Mouse (Mus musculus): ENCODE data around the gene Phactr2.

Phactr2 gene

DNA sequence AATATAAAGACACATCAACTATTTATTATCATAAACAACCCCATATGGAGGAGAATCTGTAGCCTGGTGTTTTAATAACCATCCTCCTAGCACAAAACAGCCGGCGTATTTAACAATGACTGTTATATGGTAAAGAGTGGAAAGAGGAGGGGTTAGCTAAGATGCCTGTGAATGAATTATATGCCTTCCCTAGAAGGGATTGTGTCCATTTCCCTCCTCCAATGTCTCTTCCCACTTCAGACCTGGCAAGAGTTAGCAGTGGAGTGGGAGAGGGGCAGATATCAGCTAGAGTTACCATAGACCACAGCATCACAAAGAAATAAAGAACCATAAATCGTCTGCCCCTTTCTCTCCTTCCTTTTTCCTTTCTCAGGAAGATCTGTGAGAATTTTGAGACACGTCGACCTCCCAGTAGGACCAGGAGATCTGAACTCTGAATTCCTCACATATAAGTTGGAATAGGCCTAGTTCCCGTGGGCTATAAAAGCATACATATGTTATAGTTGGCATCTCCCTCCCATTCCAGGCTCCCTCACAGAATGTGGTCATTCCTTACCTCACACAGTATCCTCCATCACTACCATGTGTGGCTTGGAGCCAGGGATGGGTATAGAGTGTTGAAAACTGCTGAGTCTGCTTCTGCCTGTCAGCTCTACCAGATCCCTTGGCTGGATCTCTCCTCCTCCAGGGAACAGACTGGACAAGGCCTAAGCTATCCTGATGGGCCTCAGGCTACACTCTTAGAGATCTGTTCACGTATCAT, 25.7 kb downstream of the Phactr2 start:
- no peak for DNase-seq (ENCODE audit: low read depth, low spot score)

DNA sequence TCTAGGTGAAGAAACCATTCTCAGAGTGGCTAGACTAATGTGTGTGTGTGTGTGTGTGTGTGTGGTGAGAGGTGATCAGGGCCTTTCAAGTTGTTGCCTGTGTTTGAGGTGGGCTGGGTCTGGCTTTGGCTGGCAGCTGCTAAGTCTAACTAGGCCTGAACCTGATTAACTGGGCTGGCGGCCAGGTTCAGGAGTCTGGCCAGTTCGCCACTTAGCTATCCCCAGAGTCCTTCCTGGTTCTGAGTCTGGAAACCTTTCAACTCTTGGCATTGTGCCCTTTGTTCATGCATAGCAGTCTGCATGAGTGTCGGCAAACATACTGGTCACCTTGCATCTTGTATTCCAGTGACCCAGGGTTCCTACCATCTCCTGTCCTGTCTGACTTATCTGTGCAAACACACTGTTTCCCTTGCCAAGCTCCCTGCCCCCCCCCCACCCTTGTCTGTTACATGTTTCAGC, 27.4 kb downstream of the Phactr2 start:
- no peak for DNase-seq (ENCODE audit: low read depth, low spot score)

DNA sequence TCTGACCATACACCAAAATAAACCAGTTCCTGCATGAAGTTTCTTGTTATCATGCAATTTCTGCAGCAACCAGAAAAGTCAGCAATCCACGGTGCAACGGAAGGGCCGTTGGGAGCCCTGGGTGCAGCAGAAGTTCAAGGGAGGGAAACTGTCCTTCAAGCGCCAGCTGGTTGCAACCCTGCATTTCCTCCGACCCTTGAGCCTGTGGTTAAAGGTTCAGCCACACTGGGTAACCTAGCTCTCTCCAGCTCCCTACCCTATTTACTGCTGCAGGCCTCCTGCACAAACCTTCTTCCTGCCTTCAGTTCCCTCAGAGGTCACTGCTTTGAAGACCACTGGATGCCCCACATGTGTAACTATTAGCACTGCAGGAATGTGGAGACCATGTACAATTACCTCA, 30.0 kb downstream of the Phactr2 start:
- DNase-seq (ENCODE audit: low read depth, low spot score): no peak

DNA sequence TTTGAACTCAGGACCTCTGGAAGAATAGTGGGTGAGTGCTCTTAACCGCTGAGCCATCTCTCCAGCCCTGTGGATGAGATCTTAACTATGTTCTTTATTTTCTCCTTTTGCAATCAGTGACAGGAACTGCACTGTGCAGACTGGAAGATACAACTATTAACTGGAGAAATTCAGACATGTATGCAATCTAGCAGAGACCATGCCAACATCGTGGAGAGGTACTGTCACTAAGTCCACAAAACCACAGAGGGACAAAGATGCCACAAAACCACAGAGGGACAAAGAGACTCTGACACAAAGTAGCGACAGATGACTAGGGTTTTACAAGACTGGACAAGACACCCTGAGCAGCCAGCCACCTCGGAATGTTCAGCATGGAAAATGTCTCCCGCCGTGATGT, 30.6 kb downstream of the Phactr2 start:
- no peak for DNase-seq (ENCODE audit: low read depth, low spot score)

DNA sequence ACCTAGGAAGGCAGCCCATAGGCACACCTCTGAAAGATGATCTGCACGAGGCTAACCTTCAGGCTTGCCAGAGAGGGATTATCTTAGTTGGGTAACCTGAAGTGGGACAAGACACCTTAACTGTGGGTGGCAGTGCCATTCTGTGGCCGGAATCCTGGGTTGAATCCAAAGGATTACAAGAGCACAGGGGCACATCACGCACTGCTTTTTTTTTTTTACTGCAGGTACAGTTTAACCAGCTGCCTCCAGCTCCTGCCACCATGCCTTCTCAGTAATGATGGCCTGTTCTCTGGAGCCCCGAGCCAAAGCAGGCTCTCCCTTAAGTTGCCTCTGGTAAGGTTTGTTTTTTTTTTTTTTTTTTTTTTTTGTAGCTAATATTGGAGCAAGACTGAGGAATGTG, 33.9 kb downstream of the Phactr2 start:
- DNase-seq (ENCODE audit: low read depth, low spot score): no peak

DNA sequence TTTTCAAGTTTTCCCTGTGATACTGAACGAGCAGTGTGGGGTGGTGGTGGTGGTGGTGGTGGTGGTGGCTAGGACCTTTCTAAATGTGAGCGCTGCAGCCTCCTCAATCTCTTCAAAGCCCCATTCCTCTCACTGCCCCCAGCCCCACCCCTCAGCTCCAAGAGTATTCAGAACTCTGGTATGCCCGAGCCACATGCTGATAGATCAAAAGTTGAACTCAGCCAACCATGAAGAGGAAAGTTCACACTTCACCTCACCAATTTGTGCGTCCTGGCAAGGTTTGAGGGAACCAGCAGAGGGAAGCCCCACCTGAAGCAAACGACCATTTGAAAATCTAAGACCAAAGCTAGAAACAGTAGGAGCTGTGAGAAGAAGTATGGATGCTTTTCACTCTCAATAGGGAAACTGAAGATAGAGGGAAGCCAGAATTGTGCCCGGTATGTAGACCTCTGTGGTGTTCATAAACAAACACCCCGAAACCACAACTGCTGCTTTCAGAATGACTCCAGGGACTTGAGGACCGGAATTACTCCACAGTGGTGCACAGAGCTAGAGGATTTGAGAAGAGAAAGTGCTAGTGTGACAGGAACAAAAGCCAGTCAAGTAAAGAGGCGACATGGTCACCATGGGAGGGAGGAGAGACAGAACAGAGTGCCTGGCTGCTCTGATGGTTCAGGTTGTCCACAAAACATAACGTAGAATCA, 35.9 kb downstream of the Phactr2 start:
- no peak for DNase-seq (ENCODE audit: low read depth, low spot score)

DNA sequence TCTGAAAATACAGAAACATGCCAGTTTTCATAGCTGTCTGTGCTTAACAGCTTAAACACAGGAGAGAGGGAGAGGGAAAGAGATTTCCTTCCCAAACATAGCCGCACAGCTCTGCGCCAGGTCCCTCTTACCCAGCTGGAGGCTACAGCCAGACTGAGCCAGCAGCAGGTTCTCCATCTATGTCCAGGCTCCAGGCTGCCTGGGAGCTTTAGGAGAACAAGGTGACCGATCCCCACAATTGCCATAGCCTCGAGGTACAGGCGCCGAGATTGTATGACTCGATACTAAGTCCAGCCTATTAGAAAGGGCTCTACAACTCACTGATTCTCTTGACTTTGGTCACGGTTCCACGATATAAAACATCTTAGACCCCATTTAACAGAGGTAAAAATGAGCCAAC, 37.2 kb downstream of the Phactr2 start:
- no peak for DNase-seq (ENCODE audit: low read depth, low spot score)

DNA sequence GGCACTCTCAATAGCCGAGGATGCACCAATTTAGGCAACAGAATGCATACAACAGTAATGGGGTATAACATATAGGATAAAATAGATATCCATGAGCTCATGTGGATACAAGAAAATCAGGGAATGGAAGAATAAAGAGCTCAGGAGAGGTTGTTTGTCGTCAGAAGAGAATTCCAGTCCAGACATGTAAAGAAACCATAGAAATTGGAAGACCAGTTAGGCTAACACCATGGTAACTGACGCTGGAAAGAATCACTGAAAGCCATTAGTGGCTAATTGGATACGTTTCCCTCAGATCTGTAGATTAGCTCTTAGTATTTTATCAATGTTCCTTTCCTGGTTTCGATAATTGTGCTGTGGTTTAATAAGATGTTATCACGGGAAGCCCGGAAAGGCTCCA, 41.2 kb downstream of the Phactr2 start:
- DNase-seq (ENCODE audit: low read depth, low spot score): no peak

DNA sequence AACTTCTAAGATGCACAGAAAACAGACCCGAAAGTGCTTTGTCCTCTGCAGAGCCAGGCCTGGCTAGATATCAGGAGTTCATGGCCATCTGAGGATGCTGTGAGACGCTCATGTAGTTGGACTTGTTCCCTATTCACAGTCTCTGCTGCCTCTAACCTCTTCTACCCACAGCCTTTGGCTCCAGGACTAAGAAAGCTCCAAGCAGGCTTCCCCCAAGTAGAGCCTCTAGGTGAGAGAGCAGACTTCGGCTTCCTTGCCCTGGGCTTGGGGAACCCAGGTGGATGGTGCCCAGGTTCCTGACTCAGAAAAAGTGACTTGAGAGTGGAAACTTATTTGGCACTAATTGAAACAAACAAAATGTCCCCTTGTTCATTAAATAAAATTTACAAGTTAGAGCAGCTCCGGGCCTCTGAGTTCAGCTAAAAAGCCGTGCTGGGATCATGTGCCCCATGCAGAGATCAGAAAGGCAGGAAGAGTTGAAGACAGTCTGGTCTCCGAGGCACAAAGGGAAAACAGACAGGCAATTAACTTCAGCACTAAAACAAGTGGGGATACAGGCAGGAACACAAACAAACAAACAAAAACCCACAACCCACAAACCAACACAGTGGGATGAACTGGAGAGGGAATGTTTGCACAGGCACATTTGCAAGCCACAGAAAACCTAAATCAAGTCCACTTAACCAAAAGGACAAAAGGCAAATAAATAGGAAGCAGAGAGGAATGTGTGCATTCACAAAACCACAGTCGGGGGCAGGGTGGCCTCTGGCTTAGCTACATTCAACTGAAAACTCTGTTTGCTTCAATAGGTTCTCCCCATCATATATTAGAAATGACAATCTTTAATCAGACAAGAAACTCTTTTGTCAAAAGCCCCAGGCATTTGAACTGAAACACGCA, 42.3 kb downstream of the Phactr2 start:
- no peak for DNase-seq (ENCODE audit: low read depth, low spot score)

DNA sequence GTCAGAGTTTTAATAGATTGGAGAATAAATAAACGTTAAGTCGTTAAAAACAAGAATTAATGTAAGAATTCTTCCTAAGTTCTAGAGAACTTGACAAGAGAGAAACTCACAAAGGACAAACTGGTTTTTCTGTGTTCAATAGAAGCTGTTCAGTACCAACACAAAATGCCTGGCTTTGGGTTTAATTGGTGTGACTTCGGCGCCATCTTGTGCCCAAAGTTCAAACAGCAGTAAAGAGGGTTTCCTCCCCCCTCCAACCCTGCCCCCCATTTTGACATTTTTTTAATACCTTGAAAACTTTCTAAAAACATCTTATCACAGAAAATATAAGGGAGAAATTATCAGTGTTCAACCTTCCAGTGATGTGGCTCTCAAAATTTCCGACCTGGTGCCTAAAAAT, 44.4 kb downstream of the Phactr2 start:
- DNase-seq (ENCODE audit: low read depth, low spot score): peak; percentile 51

DNA sequence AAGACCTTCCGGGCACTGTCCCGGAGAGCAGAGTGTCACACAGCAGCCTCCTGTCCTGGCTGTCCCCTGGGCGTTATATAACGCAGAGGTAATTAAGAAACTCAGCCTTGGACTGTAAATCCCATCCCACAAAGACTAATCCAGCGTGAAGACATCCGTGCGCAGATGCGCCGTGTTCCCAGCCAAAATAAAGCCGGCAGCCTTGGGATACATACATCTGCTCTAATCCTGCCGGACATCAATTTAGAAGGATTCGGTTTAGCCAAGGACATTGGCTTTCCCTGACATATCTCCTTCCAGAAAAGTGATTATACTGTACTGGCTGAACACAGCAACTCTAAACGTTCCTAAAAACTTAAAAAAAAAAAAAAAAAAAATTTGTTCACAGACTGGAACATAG, 45.0 kb downstream of the Phactr2 start:
- no peak for DNase-seq (ENCODE audit: low read depth, low spot score)

DNA sequence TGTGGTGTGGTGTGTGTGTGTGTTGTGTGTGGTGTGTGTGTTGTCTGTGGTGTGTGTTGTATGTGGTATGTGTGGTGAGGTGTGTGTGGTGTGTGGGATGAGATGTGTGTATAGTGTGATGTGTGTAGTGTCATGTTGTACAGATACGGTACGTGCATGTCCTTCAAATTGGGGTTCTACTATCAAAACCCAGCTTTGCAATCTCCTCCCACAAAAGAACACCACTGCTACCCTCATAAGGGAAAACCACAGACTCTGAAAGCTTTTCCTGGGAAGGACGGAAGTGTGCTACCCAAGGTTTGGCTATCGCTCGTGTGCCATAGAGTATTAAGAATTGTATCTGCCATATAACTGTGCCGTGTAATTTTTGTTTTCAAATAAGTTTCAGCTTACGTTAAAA, 45.7 kb downstream of the Phactr2 start:
- no peak for DNase-seq (ENCODE audit: low read depth, low spot score)

DNA sequence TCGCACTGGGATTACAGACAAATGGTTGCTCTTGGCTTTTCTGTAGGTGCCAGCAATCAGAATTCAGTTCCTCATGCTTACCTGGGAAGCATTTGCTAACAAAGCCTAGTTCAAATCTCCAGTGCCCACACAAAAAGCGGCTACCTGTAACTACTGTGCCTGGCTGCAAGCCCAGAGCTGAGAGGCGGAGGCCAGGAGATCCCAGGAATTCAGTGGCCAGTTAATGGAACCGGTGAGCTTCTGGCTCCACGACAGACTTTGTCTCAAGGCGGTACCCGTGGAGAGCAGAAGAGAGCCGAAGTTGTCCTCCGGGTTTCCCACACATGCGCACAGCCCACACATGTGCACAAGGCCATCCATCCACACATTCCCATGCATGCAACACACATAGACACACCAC, 46.6 kb downstream of the Phactr2 start:
- no peak for DNase-seq (ENCODE audit: low read depth, low spot score)

DNA sequence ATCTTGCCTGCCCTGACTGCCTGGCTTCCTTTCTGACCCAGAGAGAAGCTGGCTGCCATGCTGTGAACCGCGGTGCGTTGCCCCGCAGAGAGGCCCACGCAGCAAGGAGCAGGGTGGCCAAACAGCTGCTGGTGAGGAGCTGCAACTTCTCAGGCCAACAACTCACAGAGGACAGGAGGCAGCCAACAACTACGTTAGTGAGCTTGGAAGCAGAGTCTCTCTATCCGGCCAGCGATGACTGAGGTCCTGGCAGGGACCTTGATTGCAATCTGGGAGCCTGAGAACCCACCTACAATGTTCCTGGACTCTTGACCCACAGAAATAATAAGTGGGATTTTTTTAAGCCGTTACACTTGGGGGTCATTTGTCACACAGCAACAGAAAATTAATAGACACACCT, 49.0 kb downstream of the Phactr2 start:
- DNase-seq (ENCODE audit: low read depth, low spot score): no peak

DNA sequence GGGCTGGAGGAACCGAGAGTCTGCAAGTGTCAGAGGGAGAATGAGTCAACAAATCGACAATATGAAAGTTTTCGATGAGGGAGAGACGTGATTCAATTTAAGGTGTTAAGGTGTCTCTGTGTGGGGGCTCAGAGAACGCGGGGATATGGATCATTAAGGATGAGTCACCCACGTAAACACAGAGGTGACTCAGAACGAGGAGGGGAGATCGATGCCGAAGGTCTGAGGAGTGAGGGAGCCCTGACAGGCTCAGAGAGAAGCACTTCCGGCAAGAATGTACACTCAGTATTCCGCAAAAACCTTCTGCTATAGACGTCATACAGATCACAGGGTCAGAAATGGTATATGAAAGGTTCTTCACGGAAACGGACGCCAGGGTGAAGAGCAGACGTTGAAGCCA, 49.7 kb downstream of the Phactr2 start:
- DNase-seq (ENCODE audit: low read depth, low spot score): no peak

DNA sequence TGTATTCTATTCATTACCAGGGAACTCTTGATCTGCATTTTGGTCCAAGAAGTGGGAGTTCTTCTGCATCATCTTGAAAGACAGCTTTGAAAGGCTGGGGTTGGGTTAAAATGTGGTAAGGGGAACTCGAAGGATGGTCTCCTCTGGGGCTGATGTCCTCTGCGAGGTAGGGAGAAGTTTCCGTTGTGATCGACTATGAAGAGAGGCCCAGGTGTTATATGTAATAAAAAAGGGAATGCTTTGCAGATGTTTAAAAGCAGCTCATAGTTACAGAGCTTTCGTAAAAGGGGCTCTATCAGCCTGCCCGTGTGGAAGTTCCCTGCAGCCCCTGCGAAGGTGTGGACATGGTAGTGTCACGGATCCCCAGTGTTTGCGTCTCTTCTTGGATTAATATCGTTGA, 50.2 kb downstream of the Phactr2 start:
- no peak for DNase-seq (ENCODE audit: low read depth, low spot score)

DNA sequence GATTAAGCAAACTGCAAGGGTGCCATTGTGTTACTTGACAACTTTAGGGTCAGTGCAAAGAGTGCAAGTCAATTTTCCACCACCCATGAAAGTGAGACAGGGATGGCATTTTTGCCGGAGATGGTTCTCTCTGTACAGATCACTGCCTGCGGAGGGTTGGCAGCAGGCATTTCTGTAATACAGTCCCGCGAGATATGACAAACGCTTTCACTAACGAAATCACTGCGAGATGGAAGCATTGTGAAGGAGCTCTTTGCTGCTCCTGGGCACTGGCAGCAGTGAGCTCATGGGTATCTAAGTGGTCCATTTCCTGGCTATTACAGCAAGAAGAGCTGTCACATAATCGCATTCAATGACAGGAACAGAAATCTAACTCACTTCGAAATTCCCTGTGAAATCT, 52.1 kb downstream of the Phactr2 start:
- DNase-seq (ENCODE audit: low read depth, low spot score): no peak

DNA sequence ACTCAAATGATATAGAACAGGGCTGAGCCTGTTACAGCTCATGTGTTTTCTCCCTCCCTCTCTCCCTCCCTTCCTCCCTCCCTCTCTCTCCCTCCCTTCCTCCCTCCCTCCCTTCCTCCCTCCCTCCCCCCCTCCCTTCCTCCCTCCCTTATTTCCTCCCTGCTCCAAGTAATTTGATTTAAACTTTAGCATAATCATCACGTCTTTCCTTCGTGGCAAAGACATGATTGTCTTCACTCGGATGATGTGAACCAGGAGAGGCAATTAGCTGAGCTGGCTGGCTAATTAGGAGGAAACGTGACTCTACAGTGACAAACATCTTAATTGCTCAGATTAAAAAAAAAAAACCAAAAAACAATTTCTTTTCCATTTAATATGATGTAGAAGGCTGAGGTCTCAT, 55.0 kb downstream of the Phactr2 start:
- no peak for DNase-seq (ENCODE audit: low read depth, low spot score)

DNA sequence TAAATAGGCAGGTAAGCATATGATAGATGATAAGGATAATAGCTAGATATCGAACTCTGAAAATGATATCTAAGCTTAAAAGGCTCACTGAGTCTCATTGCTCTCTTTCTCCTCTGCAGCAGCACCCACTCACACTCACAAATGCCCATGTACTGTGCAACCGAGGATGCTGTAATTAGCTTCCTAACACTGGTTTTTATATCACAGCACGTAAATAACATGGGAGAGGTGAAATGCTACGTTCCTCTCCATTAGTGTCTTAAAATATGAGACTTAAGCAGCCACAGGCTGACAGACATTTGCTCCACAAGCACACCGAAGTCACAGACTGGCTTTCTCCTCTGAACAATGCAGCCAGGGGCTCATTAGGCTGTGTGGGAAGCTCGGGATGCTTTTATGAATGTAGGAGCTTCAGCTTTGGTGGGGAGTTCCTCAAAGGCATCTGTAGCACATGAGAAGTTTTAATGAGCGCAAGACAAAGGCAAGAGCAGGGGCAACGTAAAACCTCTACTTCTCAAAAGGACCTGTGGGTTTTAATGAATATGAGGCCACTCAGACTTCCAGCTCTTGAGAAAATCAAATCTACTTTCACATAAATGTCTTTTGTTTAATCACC, 58.6 kb downstream of the Phactr2 start:
- DNase-seq (ENCODE audit: low read depth, low spot score): no peak

DNA sequence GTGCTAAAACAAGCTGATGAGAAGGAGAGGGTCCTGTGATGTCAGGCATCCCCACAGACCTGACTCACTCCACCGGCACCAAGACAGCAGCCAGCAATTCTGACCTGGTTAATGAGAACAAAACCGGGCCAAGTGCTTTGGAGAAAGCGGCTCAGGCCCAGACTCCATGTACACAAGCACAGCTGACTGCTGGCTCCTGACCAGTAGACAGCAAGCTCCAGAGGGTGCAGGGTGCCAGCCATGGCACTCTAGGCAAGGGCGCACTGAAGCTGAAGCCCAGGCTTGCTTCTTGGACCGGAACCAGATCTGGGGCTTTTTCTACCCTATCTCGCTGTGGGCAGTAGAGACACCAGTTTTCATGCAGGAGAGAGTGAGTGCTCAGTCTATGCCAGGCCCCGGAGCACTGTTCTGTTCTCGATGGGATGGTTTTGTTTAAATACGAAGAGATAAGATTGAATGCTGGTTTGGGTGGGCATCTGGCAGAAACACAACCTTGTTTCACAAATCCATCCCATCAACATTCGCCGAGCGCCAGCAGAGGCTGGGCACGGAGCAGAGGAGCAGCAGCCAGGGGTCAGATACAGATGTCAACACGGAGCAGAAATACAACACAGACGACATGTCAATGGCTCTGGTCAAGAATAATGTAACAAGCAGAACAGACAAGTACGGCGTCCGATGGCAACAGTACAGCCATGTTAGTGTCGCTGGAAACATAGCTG, 61.8 kb downstream of the Phactr2 start:
- no peak for DNase-seq (ENCODE audit: low read depth, low spot score)

DNA sequence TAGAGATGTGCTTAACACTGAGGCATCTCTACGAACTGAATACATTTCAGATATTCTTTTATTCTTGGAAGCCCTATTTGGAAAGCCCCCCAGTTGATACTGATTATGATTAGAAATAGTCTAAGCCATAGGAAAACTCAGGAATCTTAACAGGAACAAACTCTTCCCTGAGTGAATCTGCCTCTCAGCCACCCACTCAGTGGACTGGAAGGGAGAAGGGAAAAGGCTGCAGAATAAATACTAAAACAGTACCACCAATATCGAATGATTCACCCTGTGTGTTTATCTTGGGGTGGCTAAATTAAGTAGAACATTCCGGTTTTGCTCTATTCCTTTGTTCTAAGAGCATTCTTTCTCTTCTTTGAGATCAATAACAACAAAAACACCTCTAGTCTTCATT, 63.2 kb downstream of the Phactr2 start:
- no peak for DNase-seq (ENCODE audit: low read depth, low spot score)

Measured in embryo, embryonic 11.5 days (tissue).